Mouse (Mus musculus) CH12.LX (cell line): ENCODE data around the gene Cacna2d4.

Experiments
- CTCF ChIP-seq, 2 experiments: IDR thresholded peaks in 1 of 2; conservative IDR thresholded peaks in 1 of 2; 2 replicates each; pipeline ENCODE4 v1.5.1; 2011 to 2012; ENCODE audit warnings: low read depth in 2 of 2, low read length in 2 of 2, improper control_type of control experiment in 1 of 2, inconsistent platforms in 1 of 2, mild to moderate bottlenecking in 1 of 2, moderate library complexity in 1 of 2
- EP300 ChIP-seq: IDR thresholded peaks from 2 replicates; pipeline ENCODE4 v1.6.1; 2011; ENCODE audit warnings: low read length, improper control_type of control experiment
- GABPA ChIP-seq: IDR thresholded peaks from 2 replicates; pipeline ENCODE4 v1.6.1; 2012; ENCODE audit warnings: low read depth, low read length, improper control_type of control experiment, inconsistent platforms; ENCODE audit not compliant: insufficient replicate concordance
- HCFC1 ChIP-seq: IDR thresholded peaks from 2 replicates; pipeline ENCODE4 v1.6.1; 2012; ENCODE audit warnings: low read depth, mild to moderate bottlenecking, inconsistent platforms, low read length, improper control_type of control experiment
- IRF4 ChIP-seq: IDR thresholded peaks from 2 replicates; pipeline ENCODE4 v1.6.1; 2014; ENCODE audit warnings: low read depth, mild to moderate bottlenecking, inconsistent platforms, low read length, improper control_type of control experiment
- MAFK ChIP-seq: IDR thresholded peaks from 2 replicates; pipeline ENCODE4 v1.6.1; 2011; ENCODE audit warnings: low read length, improper control_type of control experiment; ENCODE audit not compliant: insufficient replicate concordance
- MEF2A ChIP-seq: IDR thresholded peaks from 2 replicates; pipeline ENCODE4 v1.6.1; 2014; ENCODE audit warnings: low read depth, mild to moderate bottlenecking, inconsistent platforms, low read length, improper control_type of control experiment, borderline replicate concordance
- PAX5 ChIP-seq: IDR thresholded peaks from 2 replicates; pipeline ENCODE4 v1.6.1; 2012; ENCODE audit warnings: low read length, inconsistent platforms, mixed read lengths
- POLR2A ChIP-seq: IDR thresholded peaks from 2 replicates; pipeline ENCODE4 v1.6.1; 2011; ENCODE audit warnings: low read depth, mild to moderate bottlenecking, improper control_type of control experiment, low read length
- RAD21 ChIP-seq: IDR thresholded peaks from 2 replicates; pipeline ENCODE4 v1.6.1; 2011; ENCODE audit warnings: low read depth, mild to moderate bottlenecking, low read length, improper control_type of control experiment, moderate library complexity
- RCOR1 ChIP-seq: conservative IDR thresholded peaks from 2 replicates; pipeline ENCODE4 v1.6.1; 2012; ENCODE audit warnings: low read depth, mild to moderate bottlenecking, inconsistent platforms, low read length, improper control_type of control experiment
- USF1 ChIP-seq: IDR thresholded peaks from 2 replicates; pipeline ENCODE4 v1.6.1; 2014; ENCODE audit warnings: low read depth, mild to moderate bottlenecking, inconsistent platforms, low read length, improper control_type of control experiment
- ZKSCAN1 ChIP-seq: IDR thresholded peaks from 2 replicates; pipeline ENCODE4 v1.6.1; 2012; ENCODE audit warnings: low read depth, inconsistent platforms, low read length, improper control_type of control experiment, borderline replicate concordance
- ZNF384 ChIP-seq: IDR thresholded peaks from 2 replicates; pipeline ENCODE4 v1.6.1; 2012; ENCODE audit warnings: low read depth, low read length, improper control_type of control experiment, inconsistent platforms

DNA sequence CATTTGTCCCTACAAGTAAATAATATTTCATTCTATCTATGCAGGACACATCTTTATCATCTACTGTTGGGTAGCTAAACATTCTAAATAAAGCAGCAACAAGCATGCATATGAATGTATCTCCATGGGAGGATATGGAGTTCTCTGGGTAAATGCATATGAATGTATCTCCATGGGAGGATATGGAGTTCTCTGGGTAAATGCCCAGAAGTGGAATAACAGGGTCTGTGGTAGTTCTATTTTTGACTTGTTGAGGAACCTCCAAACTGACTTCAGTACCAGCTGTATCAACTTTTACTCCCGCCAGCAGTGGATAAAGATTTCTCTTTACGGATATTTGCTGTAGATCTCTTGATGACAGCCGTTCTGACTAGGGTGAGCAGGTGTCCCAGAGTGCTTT, 12.3 kb downstream of the Cacna2d4 start:
- TF ChIP-seq CTCF (conservative IDR thresholded peaks at IDR 0.05 in 1 of 2, IDR thresholded peaks at IDR 0.05 in 1 of 2; ENCODE audit: low read depth in 2 of 2, low read length in 2 of 2) (no peak), USF1 (no peak), ZNF384 (no peak), EP300 (no peak), GABPA (no peak), PAX5 (no peak), RAD21 (no peak), POLR2A (no peak), MAFK (no peak), RCOR1 (no peak), MEF2A (no peak), ZKSCAN1 (no peak), IRF4 (no peak), HCFC1 (no peak)
